Mouse (Mus musculus) gastrocnemius, adult 8-10 months (tissue): ENCODE results near the gene She. TPM values are rescaled to one million over a fixed set of nuclear protein-coding genes. Genes with fewer than 3 reads are reported as not detected.

Experiments used
- DNase-seq, 2 experiments: peaks; one replicate each; pipeline ENCODE4 v3.0.0; 2022; ENCODE audit warnings: low spot score in 2 of 2
- total RNA-seq, 4 experiments: library from RNA; stranded (reverse); gene quantifications; 2 replicates each; pipeline ENCODE4 v1.2.4; 2022

She gene
- total RNA-seq, 4 experiments from 2014 or later: 2.8 to 3.8 (median 3.3) TPM

DNA sequence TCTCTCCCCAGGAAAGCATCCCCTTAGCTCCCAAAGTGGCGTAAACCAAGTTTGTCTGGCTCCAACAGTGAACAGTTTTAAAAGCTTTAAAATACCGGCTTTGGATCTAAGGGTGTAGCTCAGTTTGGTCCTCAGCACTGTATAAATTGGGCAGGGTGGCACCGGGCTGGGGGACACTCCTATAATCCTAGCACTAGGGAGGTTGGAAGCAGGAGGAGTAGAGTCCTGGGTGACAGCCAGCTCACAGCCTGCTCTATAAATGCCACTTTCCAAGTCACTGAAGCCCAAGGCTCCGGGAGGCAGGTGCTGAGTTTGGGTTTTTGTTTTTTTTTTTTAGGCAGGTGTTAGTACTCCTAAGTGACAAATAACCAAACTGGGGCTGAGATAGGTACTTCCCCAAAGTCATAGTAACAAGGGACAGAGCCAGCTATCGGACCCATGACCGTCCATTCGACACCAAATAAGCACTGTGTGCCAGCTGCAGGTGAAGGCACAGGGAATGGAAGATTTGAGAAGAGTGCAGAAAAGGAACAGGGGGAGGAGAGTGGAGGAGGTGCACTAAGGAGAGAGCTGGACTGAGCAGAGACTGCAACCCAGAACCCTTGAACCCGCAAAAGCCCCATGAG is 51.5 kb downstream of the She start:
- no peak for DNase-seq

DNA sequence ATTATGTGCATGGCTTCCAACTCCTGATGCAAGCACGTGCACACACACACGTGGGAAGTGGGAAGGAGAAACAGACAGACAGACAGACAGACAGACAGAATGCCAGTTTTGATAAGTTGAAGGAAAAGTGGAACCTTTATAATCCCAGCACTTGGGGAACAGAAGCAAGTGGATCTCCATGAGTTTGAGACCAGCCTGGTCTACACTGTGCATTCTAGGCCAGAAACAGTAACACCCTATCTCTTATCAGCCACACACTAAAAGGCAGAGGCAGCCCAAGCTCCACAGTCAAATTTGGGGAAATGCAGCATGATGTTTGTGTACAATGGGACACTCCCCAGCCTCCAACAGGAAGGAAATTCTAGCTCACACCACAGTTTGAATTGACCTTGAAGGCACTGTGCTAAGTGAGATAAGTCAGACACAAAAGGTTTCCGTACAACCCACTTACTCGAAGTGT is 52.4 kb downstream of the She start:
- DNase-seq: no peak

DNA sequence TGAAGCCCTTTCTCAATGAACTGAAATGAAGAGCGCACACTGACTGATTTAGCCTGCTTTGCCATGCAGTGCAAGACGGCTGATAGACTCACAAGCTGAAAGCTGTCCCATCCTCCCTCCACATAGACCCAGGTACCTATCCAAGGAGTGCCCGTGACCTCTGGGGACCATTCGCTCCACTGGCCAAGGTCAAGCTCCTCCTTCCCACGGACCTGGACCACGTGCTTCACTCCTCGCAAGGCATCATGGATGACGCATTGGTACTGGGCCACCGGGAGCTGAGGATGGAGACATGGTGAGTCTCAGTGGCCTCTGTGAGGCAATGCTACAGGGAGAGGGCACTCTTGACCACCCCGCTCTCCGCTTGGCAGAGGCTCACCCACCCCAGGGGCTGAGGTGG is 54.6 kb downstream of the She start:
- no peak for DNase-seq

DNA sequence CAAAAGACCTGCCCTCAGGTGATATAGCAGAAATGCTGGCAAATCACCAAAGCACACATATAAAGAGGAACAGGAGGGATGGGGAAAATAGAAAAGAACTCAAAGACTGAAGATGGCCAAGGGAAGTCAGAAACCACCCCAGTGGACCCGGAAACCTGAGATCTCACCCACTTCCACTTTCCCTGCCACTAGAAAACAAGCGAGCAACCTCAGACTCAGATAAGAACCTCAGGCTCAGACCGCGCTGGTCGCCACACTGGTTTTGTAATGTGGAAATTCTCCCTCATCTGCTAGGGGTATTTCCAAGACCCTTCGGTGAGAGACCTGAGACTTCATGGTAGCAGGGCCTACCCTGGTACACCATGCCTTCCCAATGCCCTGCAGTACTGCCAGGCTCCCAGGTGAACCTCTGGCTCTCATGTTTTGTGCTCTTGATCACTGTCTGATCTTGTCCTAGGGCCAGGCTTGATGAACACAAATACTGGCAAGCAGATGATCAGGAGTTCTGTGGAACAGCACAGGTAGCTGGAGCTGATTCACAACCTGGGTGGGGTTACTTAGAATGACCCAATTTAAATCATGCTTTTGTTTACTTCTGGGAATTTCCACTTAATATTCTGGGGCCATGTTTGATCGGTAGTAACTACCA is 56.5 kb downstream of the She start:
- no peak for DNase-seq

DNA sequence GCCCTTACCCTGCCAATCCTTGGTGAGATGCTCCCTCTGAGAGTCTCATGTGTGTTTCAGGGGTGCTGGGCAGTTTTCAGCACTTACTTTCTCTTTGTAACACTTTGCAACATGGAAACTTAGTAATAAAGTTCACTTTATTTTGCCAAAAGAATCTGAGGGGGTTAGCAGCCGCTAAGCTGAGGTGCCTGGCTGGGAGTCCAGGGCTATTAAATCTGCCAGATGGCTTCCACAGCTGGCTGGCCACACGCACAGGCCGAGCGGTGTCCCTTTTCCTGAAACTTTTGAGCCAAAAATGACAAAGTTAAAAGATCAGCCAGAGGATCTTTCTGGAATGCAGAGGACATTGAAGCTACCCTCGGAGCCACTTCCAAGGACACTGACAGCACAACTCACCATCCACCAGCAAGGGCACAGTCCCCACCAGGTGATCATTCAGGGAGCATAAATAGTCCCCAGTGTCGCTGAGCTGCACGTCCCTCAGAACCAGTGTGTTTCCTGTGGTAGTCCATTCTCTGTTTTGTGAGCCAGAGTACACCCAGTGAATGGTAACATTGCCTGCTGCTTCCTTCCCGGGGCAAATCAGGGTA is 58.8 kb downstream of the She start:
- no peak for DNase-seq

DNA sequence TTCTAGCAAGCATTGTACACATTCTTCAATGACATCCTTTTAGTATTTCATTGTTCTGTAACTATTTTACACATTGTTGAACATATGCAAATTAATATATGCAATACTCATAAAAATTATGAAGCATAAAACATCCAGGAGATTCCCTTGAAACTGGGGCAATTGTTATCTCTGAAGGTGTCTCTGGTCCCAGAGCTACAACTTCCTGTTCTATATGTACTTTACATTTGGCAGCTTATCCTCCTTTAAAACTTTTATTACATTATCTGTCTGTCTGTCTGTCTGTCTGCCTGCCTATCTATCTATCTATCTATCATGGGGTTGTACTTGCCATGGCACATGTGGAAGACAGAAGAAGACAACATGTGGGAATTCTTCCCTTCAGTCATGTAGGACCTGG is 60.5 kb downstream of the She start:
- no peak for DNase-seq

DNA sequence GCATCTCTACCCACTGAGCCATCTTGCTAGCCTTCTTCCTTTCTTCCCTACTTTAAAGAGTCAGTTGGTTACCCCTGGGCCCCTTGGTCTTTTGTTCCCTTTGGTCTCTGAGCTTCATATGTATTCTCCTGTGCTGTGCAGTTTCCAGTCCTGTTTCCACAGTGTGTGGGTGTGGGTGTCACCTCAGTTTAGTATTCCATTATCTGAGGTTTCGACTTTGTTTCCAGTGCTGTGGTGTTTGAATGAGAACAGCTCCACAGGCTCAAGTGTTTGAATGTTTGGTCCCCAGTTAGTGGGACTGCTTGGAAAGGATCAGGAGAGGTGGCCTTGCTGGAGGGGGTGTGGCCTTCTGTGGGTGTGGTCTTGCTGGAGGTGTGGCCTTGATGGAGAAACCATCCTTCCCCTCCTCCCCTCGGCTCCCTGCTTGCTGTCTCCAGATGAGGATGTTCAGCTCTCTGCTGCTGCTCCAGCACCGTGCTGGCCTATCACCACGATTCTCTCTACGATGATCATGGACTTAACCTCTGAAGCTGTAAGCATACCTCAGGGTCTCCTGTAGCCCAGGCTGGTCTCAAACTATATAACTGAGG is 61.4 kb downstream of the She start:
- DNase-seq: no peak

DNA sequence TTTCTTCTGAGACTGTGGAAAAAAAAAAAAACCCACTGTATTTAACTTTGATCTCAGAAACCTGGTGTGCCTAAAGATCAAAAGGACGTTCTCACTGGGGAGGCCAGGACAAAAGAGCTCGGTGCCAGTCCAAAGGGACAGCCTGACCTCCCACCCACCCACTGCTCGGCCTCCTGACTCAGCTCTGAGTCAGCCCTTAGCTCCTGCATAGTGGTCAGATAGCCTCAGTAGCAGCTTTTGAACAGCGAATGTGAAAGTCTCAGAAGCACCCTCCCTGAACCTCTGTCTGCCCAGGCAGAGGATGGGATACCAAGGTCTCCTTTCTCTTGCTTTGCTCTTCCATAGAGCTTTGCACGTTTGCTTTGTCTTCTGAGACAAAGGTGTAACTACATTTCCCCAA is 65.4 kb downstream of the She start:
- DNase-seq: no peak

DNA sequence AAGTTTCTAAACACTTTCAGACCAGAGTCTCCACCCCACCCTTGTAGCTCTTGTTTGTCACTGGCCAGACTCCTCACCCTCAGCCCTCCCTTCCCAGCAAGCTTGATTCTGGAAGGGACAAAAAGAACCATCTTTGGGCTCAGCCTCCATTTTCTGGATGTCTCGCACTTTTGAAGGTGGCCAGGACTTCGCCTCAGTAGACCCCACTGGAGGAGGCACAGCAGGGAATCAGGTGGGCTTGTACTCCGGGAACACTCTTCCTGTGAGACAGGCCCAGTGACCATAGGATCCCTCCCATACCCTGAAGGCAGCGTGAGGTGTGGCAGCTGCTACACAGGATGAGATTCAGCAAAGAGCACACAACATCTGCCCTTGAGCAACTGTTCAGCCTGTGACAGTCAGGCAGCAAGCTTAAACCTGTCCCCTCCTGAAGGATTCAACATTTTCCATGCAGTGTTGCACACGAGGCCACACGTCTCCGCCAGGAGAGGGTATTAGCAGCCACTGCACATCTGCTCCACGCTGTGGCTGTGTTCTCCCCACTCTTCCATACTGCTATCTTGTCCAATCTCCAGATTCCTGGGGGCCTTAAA is 66.1 kb downstream of the She start:
- DNase-seq: no peak

DNA sequence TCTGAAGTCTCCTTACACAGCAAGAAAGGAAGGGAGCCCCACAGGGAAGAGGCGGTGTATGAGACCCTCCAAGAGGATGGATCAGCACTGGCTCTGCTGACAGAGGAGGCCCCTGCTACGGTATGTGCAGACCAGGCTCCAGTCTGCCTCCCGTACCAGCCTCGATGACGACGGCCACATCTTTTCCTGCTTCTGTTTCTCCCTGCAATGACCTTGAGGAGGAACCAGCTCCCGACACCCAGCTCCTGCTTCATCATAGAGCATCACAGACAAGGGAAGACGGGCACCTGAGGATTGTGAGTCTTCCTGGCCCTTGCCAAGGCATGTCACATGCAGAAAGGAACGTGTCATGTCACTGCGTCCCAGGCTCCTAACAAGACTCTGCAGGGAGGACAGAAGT is 66.8 kb downstream of the She start:
- DNase-seq: no peak

DNA sequence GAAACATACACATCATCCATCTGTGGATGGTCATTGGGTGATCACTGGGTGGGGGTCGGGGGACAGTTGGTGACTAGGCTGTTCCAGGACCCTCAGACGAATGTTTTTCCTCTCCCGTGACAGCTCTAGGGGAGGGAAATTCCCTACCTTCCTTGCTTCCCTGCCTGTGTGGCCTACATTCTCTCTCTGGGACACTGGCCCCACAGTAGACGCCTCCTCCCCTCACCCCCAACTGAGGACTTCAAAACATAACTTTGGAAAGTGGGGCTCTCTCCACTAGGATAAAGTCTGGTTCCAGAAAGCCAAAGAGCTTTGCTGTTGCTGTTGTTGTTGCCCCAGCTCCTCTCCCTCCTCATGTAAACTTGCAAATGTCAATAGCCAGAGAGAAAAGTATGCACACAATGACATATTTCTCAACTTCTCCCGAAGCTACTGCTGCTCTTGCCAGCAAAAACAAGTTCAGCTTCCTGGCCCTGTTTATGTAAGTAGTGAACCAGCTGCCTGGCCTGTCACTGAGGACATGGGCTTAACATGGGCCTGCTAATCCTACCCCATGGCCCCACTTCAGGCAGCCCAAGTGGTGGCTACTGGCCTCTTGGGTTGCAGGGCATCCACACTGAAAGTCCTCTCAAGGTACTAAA is 67.8 kb downstream of the She start:
- DNase-seq: no peak

DNA sequence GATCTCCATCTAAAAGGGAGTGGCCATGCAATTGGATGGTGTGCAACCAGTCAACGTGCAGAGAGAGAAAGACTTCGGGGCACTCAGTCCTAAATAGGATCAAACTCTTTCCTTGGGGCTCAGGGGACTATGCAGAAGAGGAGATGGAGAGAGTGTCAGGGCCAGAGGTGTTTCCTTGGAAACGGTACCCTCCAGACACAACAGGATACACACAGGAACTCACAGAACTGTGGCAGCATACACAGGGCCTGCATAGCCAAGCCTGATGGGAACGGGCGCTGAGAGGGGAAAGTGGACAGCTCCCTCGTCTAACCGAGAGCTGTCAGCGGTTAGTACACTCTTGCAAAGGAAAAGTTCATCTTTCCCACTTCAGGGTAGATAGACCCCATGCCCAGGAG is 68.3 kb downstream of the She start:
- DNase-seq: no peak

DNA sequence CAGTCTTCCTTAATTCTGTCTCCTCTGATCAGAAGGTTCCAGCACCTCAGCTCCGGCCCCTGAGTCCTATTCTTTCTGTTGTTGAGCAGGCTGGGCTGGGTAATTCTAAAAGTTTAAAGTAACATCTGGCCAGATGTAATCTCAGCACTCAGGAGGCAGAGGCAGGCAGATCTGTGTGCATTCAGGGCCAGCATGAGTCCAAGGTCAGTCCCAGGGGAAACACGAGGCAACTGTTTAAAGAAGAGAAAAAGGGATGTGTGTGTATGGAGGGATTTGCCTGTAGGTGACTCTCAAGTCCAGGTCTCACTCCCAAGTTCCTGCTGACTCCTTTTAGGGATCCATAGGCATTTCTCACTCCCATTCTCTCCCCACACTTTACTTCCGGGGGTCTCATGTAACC is 76.7 kb downstream of the She start:
- no peak for DNase-seq

Other genes with a start within 250 kb of the She start
- 1 to 10 TPM; 1.4 to 2.2 (median 1.8) TPM for gene Adar, start 116.3 kb upstream of the She start, total RNA-seq
- under 1 TPM; 0.09 to 0.27 (median 0.15) TPM for gene Chrnb2, start 66.7 kb upstream of the She start, total RNA-seq
- gene Ube2q1, start 57.8 kb upstream of the She start, total RNA-seq: 10 to 100 TPM; 10.6 to 15.7 (median 12.3) TPM
- 10 to 100 TPM in 1 of 4 experiments, 1 to 10 TPM in 3; 1.6 to 11.5 (median 2.8) TPM for gene Il6ra, start 81.8 kb downstream of the She start, total RNA-seq
- 1 to 10 TPM; 3.3 to 6.0 (median 4.3) TPM for gene Atp8b2, start 132.1 kb downstream of the She start, total RNA-seq
- 10 to 100 TPM; 47.1 to 65.2 (median 51.5) TPM for gene Hax1, start 167.4 kb downstream of the She start, total RNA-seq
- 100 to 1,000 TPM in 3 of 4 experiments, 10 to 100 TPM in 1; 99.6 to 117 (median 106) TPM for gene 4933434E20Rik, start 220.3 kb downstream of the She start, total RNA-seq
- 10 to 100 TPM; 77.3 to 99.8 (median 88.6) TPM for gene Ubap2l, start 221.3 kb downstream of the She start, total RNA-seq
- gene Tpm3, start 241.3 kb downstream of the She start, total RNA-seq: 100 to 1,000 TPM; 385 to 462 (median 429) TPM